Mouse (Mus musculus): ENCODE results near the gene Nipbl.
"Not testable (repeated sequence)": the region's sequence is repeated elsewhere in the genome, so short reads cannot be mapped to it uniquely, and the experiment has no call there.

- TF ChIP-seq CTCF (IDR thresholded peaks at IDR 0.05; ENCODE audit: control insufficient read depth, insufficient read depth, low read length); POLR2A (IDR thresholded peaks at IDR 0.05; ENCODE audit: borderline replicate concordance, control insufficient read depth, low read depth, low read length): not testable (repeated sequence)
Observed at GRCm38 (mm10) chr15:8456223-8456622, 12.0 kb upstream of the Nipbl start.

All from bone marrow, adult 2 months (tissue).